Mouse (Mus musculus) MEL (cell line): ENCODE measurements at regions not wholly inside any gene's neighbourhood (a gene's known extent, or its start where the extent isn't known, plus 50 kb on each side); places are given as distances from the start of the nearest gene placed in this dataset.

Experiments used
- DNase-seq: peaks from one replicate; pipeline ENCODE4 v3.0.0; 2011; ENCODE audit warnings: low read depth, low spot score
- H3K27ac ChIP-seq: 2 replicates; pipeline ENCODE4 v1.5.1; 2012; ENCODE audit warnings: low read depth, mild to moderate bottlenecking, control low read depth, low read length, moderate library complexity; ENCODE audit not compliant: control insufficient read depth
- H3K27me3 ChIP-seq, 2 experiments: fragments of 150-350 bp in 1 of 2; sonication (generic) in 1 of 2; 2 replicates each; pipeline ENCODE4 v1.6.1; 2012; ENCODE audit warnings: low read length in 2 of 2, mild to moderate bottlenecking in 2 of 2, improper control_type of control experiment in 1 of 2, moderate library complexity in 1 of 2; ENCODE audit not compliant: insufficient read depth in 2 of 2, control insufficient read depth in 1 of 2
- H3K36me3 ChIP-seq, 2 experiments: 2 replicates each; pipeline ENCODE4 v1.6.1; 2012 to 2014; ENCODE audit warnings: low read length in 2 of 2, improper control_type of control experiment in 1 of 2, inconsistent platforms in 1 of 2, mild to moderate bottlenecking in 1 of 2; ENCODE audit not compliant: insufficient read depth in 2 of 2, control insufficient read depth in 1 of 2
- H3K4me1 ChIP-seq, 2 experiments: fragments of 150-350 bp in 1 of 2; sonication (generic) in 1 of 2; 2 replicates each; pipeline ENCODE4 v1.6.1; 2012; ENCODE audit warnings: low read length in 2 of 2, improper control_type of control experiment in 1 of 2, mild to moderate bottlenecking in 1 of 2; ENCODE audit not compliant: insufficient read depth in 2 of 2, control insufficient read depth in 1 of 2
- H3K4me3 ChIP-seq, 2 experiments: fragments of 150-350 bp in 1 of 2; sonication (generic) in 1 of 2; 2 replicates each; pipeline ENCODE4 v1.5.1; 2012; ENCODE audit warnings: low read depth in 2 of 2, low read length in 2 of 2, mild to moderate bottlenecking in 2 of 2, moderate library complexity in 2 of 2, control low read depth in 1 of 2, improper control_type of control experiment in 1 of 2; ENCODE audit not compliant: control insufficient read depth in 1 of 2, insufficient read depth in 1 of 2
- H3K79me2 ChIP-seq: 2 replicates; pipeline ENCODE4 v1.6.1; 2012; ENCODE audit warnings: mild to moderate bottlenecking, low read length, moderate library complexity; ENCODE audit not compliant: control insufficient read depth, poor library complexity, insufficient read depth
- H3K9ac ChIP-seq: 2 replicates; pipeline ENCODE4 v1.6.1; 2012; ENCODE audit warnings: low read depth, mild to moderate bottlenecking, control low read depth, low read length, moderate library complexity; ENCODE audit not compliant: control insufficient read depth, poor library complexity, severe bottlenecking
- H3K9me3 ChIP-seq: fragments of 150-350 bp; sonication (generic); replicated peaks from 2 replicates; pipeline ENCODE4 v1.6.1; 2012; ENCODE audit warnings: mild to moderate bottlenecking, low read length, improper control_type of control experiment, moderate library complexity; ENCODE audit not compliant: insufficient read depth
- CHD1 ChIP-seq: IDR thresholded peaks from 2 replicates; pipeline ENCODE4 v1.6.1; 2012; ENCODE audit warnings: low read depth, mild to moderate bottlenecking, inconsistent platforms, low read length, improper control_type of control experiment
- CTCF ChIP-seq, 3 experiments: IDR thresholded peaks in 2 of 3; conservative IDR thresholded peaks in 1 of 3; 2 replicates each; pipeline ENCODE4 v1.5.1; 2011 to 2012; ENCODE audit warnings: low read length in 3 of 3, low read depth in 2 of 3, mild to moderate bottlenecking in 2 of 3, improper control_type of control experiment in 1 of 3, inconsistent platforms in 1 of 3, mixed read lengths in 1 of 3, moderate library complexity in 1 of 3; ENCODE audit not compliant: control insufficient read depth in 1 of 3, insufficient read depth in 1 of 3, poor library complexity in 1 of 3, severe bottlenecking in 1 of 3
- ETS1 ChIP-seq: IDR thresholded peaks from 2 replicates; pipeline ENCODE4 v1.6.1; 2012; ENCODE audit warnings: low read depth, mild to moderate bottlenecking, inconsistent platforms, low read length, improper control_type of control experiment, moderate library complexity
- GABPA ChIP-seq: IDR thresholded peaks from 2 replicates; pipeline ENCODE4 v1.6.1; 2012; ENCODE audit warnings: low read depth, mild to moderate bottlenecking, inconsistent platforms, low read length, improper control_type of control experiment, moderate library complexity
- MAX ChIP-seq: IDR thresholded peaks from 2 replicates; pipeline ENCODE4 v1.6.1; 2011; ENCODE audit warnings: low read length, improper control_type of control experiment
- MEF2A ChIP-seq: IDR thresholded peaks from 2 replicates; pipeline ENCODE4 v1.6.1; 2014; ENCODE audit warnings: low read depth, mild to moderate bottlenecking, inconsistent platforms, low read length, improper control_type of control experiment; ENCODE audit not compliant: poor library complexity, insufficient replicate concordance, severe bottlenecking; ENCODE audit errors: extremely low read depth
- NELFE ChIP-seq: IDR thresholded peaks from 2 replicates; pipeline ENCODE4 v1.6.1; 2011; ENCODE audit warnings: low read depth, low read length, improper control_type of control experiment
- NRF1 ChIP-seq: IDR thresholded peaks from 2 replicates; pipeline ENCODE4 v1.6.1; 2014; ENCODE audit warnings: low read depth, mild to moderate bottlenecking, inconsistent platforms, low read length, improper control_type of control experiment, moderate library complexity; ENCODE audit not compliant: poor library complexity, insufficient read depth, severe bottlenecking
- POLR2AphosphoS2 ChIP-seq: IDR thresholded peaks from 2 replicates; pipeline ENCODE4 v1.6.1; 2011; ENCODE audit warnings: low read length, improper control_type of control experiment
- POLR2AphosphoS5 ChIP-seq: IDR thresholded peaks from 2 replicates; pipeline ENCODE4 v1.6.1; 2012; ENCODE audit warnings: low read depth, borderline replicate concordance, mild to moderate bottlenecking, inconsistent platforms, low read length, moderate library complexity, mixed read lengths
- RAD21 ChIP-seq: IDR thresholded peaks from 2 replicates; pipeline ENCODE4 v1.6.1; 2011; ENCODE audit warnings: mild to moderate bottlenecking, low read depth, low read length, improper control_type of control experiment
- SIN3A ChIP-seq: IDR thresholded peaks from 2 replicates; pipeline ENCODE4 v1.6.1; 2012; ENCODE audit warnings: low read length, improper control_type of control experiment, inconsistent platforms
- TAL1 ChIP-seq: IDR thresholded peaks from 2 replicates; pipeline ENCODE4 v1.6.1; 2012; ENCODE audit warnings: mild to moderate bottlenecking, inconsistent platforms, low read length, moderate library complexity, mixed read lengths
- USF2 ChIP-seq, 2 experiments: IDR thresholded peaks; 2 replicates each; pipeline ENCODE4 v1.6.1; 2011 to 2012; ENCODE audit warnings: improper control_type of control experiment in 2 of 2, low read length in 2 of 2, borderline replicate concordance in 1 of 2, inconsistent platforms in 1 of 2, low read depth in 1 of 2, mild to moderate bottlenecking in 1 of 2; ENCODE audit not compliant: insufficient read depth in 1 of 2
- ZC3H11A ChIP-seq: IDR thresholded peaks from 2 replicates; pipeline ENCODE4 v1.6.1; 2012; ENCODE audit warnings: low read depth, mild to moderate bottlenecking, inconsistent platforms, low read length, improper control_type of control experiment
- ZKSCAN1 ChIP-seq: IDR thresholded peaks from 2 replicates; pipeline ENCODE4 v1.6.1; 2012; ENCODE audit warnings: low read depth, mild to moderate bottlenecking, inconsistent platforms, low read length, improper control_type of control experiment, moderate library complexity
- ZMIZ1 ChIP-seq: IDR thresholded peaks from 2 replicates; pipeline ENCODE4 v1.6.1; 2012; ENCODE audit warnings: low read depth, mild to moderate bottlenecking, inconsistent platforms, low read length, improper control_type of control experiment, moderate library complexity
- ZNF384 ChIP-seq: IDR thresholded peaks from 2 replicates; pipeline ENCODE4 v1.6.1; 2012; ENCODE audit warnings: low read depth, mild to moderate bottlenecking, inconsistent platforms, low read length, improper control_type of control experiment

- H3K27me3 ChIP-seq: no peaks in the 10 kb centered on the region
- H3K9ac ChIP-seq: no peak overlapping the region
- H3K79me2 ChIP-seq: no peaks in the 10 kb centered on the region
- H3K36me3 ChIP-seq: no peaks in the 10 kb centered on the region
- no peak for TF ChIP-seq POLR2AphosphoS5
- no peak for TF ChIP-seq MEF2A
- TF ChIP-seq NELFE: no peak
- no peak for TF ChIP-seq SIN3A
- TF ChIP-seq ZNF384: no peak
- no peak for TF ChIP-seq NRF1
- TF ChIP-seq, all 39 proteins: peak for 0
- no peak for DNase-seq
- Histone ChIP-seq H3K4me3 (no peak overlapping the region), H3K9me3 (no peaks in the 10 kb centered on the region), H3K4me1 (no peaks in the 10 kb centered on the region), H3K27ac (no peak overlapping the region)
These were observed 89.7 kb downstream of the Kcna5 start for GRCm38 (mm10) chr6:126445519-126445918.

GRCm38 (mm10) chr6:126440254-126440653 is 95.0 kb downstream of the Kcna5 start:
- no peak for DNase-seq
- no peak overlapping the region for H3K4me3 ChIP-seq

GRCm38 (mm10) chr6:126437976-126438736 is 97.1 kb downstream of the Kcna5 start:
- H3K9me3 ChIP-seq: no peaks in the 10 kb centered on the region
- no peaks in the 10 kb centered on the region for H3K27me3 ChIP-seq
- H3K4me3 ChIP-seq: no peak overlapping the region
- TF ChIP-seq RAD21 (no peak), NRF1 (no peak), CTCF (IDR thresholded peaks at IDR 0.05 in 2 of 3, conservative IDR thresholded peaks at IDR 0.05 in 1 of 3; ENCODE audit: control insufficient read depth in 1 of 3, insufficient read depth in 1 of 3, low read depth in 2 of 3, low read length in 3 of 3, poor library complexity in 1 of 3, severe bottlenecking in 1 of 3) (no peak), TAL1 (no peak), GABPA (no peak), USF2 (IDR thresholded peaks at IDR 0.05; ENCODE audit: borderline replicate concordance in 1 of 2, insufficient read depth in 1 of 2, low read depth in 1 of 2, low read length in 2 of 2) (no peak), ZC3H11A (no peak), CHD1 (no peak), POLR2AphosphoS2 (no peak), ZKSCAN1 (no peak)
- H3K79me2 ChIP-seq: no peaks in the 10 kb centered on the region
- H3K27ac ChIP-seq: no peak overlapping the region
- no peak overlapping the region for H3K9ac ChIP-seq
- H3K4me1 ChIP-seq: no peaks in the 10 kb centered on the region
- no peak for DNase-seq
- no peaks in the 10 kb centered on the region for H3K36me3 ChIP-seq

More at GRCm38 (mm10) chr6:126440254-126440653, 95.0 kb downstream of the Kcna5 start:
- Histone ChIP-seq H3K27me3 (no peaks in the 10 kb centered on the region), H3K79me2 (no peaks in the 10 kb centered on the region), H3K27ac (no peak overlapping the region), H3K9me3 (no peaks in the 10 kb centered on the region), H3K36me3 (no peaks in the 10 kb centered on the region), H3K4me1 (no peaks in the 10 kb centered on the region), H3K9ac (no peak overlapping the region)
- TF ChIP-seq MAX (no peak), ZMIZ1 (no peak), GABPA (no peak), ETS1 (no peak)
